Mouse (Mus musculus) neural tube, embryonic 13.5 days (tissue): ENCODE measurements around the gene Klhl20. TPM values are rescaled to one million over a fixed set of nuclear protein-coding genes. Genes with fewer than 3 reads are reported as not detected.

Experiments used
- ATAC-seq: fragments of 200-750 bp; cut with Nextera tagmentation; 2 replicates; pipeline ENCODE4 v1.8.0; 2017; ENCODE audit warnings: low read depth, mild to moderate bottlenecking, moderate TSS enrichment, moderate library complexity
- H3K27ac ChIP-seq: fragments of 300-500 bp; sonication (generic); replicated peaks from 2 replicates; pipeline ENCODE4 v1.5.1; 2015; ENCODE audit warnings: moderate library complexity, mild to moderate bottlenecking, inconsistent platforms
- H3K27me3 ChIP-seq: fragments of 300-500 bp; sonication (generic); 2 replicates; pipeline ENCODE4 v1.6.1; 2015; ENCODE audit warnings: mild to moderate bottlenecking, inconsistent platforms
- H3K36me3 ChIP-seq: fragments of 300-500 bp; sonication (generic); 2 replicates; pipeline ENCODE4 v1.6.1; 2015; ENCODE audit warnings: mild to moderate bottlenecking, inconsistent platforms
- H3K4me1 ChIP-seq: fragments of 300-500 bp; sonication (generic); replicated peaks from 2 replicates; pipeline ENCODE4 v1.6.1; 2015; ENCODE audit warnings: inconsistent platforms
- H3K4me2 ChIP-seq: fragments of 300-500 bp; sonication (generic); 2 replicates; pipeline ENCODE4 v1.6.1; 2015; ENCODE audit warnings: inconsistent platforms, mild to moderate bottlenecking, moderate library complexity
- H3K4me3 ChIP-seq: fragments of 300-500 bp; sonication (generic); 2 replicates; pipeline ENCODE4 v1.5.1; 2015; ENCODE audit warnings: mild to moderate bottlenecking, inconsistent platforms
- H3K9ac ChIP-seq: fragments of 300-500 bp; sonication (generic); 2 replicates; pipeline ENCODE4 v1.6.1; 2015; ENCODE audit warnings: moderate library complexity, mild to moderate bottlenecking, inconsistent platforms
- H3K9me3 ChIP-seq: fragments of 300-500 bp; sonication (generic); 2 replicates; pipeline ENCODE4 v1.6.1; 2016; ENCODE audit warnings: inconsistent platforms
- WGBS: fragments of 180-500 bp; shearing (Covaris S2); methylation state at CpG from one replicate; pipeline ENCODE4 v1.1.7; 2015; 5-methylcytosine and 5-hydroxymethylcytosine counted together
- polyA plus RNA-seq: library from polyadenylated mRNA; unstranded; fragments of >200 nt; fragmentation: Nextera tagmentation; extraction: Ambion mirVana; gene quantifications from 2 replicates; pipeline ENCODE4 v1.2.1, GENCODE M21; 2015

The Klhl20 gene
- polyA plus RNA-seq, 1 experiment from 2014 or later: 19.8 TPM

DNA sequence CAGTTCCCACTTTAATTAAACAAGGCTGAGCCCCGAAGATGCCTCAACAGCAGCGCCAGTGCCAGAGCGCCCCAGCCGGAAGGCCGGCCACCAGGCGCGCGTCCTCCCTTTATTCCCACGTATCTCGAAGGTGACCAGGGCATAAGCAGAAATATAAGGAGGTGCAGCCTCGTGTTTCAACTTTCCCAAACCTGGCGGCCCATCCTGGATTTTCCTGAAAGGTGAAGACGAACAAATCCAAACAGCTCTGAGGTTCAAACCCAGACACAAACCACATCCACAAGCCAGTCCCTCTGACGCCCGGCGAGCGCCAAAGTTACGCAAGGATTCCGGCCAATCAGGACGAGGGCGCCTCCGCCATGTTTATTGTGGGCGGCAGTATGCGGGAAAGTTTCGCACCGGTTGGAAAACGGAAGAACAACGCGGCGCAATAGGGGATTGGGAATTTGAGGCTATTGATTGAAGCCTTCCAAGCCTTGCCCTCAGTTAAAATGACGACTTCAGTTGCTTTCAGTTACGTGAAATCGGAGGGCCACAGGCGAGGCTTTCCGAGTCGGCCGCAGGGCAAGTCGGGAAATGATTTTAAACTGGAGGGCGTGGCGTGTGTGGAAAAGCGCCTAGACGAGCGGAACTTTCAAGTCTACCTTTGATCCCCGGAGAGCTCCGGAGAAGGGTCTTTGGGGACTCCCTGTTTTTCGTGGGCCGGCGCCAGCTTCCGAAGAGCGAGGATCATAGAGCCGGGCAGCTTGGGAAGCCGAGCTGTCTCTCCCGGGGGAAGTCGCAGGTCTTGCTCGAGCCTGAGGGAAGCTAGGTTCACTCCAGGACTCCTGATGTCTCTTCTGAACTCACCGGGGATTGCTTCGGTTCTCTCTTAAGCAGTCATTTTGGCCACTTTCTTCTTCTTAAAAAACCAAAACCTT lies 60.7 kb downstream of the Klhl20 start, which contains the start of the genes Dars2 and Cenpl:
Gene Dars2, minus strand, starts transcription at position 307 of the 920 bp plus-strand sequence.
Gene Cenpl, plus strand, starts transcription at position 362 of the 920 bp plus-strand sequence.
- Histone ChIP-seq H3K4me2 (peak within 1 kb of the TSS; percentile 80), H3K9ac (peak within 1 kb of the TSS; percentile 83), H3K27ac (peak within 1 kb of the TSS; percentile 75), H3K9me3 (no peaks in the 10 kb centered on the region), H3K4me3 (peak within 1 kb of the TSS; percentile 57), H3K36me3 (no peaks in the 10 kb centered on the region), H3K27me3 (no peaks in the 10 kb centered on the region), H3K4me1 (peaks cover 40% of the 10 kb centered on the region)
- WGBS: under 1% methylated on average over 57 of the region's 57 CpGs
- ATAC-seq: peak; percentile 99

DNA sequence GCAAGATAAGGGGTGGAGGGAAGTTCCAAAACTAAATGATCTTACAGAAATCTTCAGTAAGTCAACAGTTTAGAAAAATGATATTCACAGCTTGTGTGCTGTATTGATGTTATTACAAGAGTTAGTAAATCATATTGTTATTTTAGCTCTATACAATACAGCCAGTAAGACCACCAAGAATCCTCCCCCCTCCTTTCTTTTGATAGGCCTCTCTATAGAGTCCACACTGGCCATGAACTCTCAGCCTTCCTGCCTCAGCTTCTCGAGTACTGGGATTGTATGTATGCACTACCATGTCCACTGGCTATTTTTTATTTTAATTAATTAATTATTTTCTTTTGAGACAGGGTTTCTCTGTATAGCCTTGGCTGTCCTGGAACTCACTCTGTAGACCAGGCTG lies 68.0 kb downstream of the Klhl20 start:
- no peaks in the 10 kb centered on the region for H3K9me3 ChIP-seq
- peaks cover 28% of the 10 kb centered on the region for H3K36me3 ChIP-seq
- ATAC-seq: no peak
- H3K27me3 ChIP-seq: no peaks in the 10 kb centered on the region
- no peak overlapping the region for H3K4me3 ChIP-seq
- H3K27ac ChIP-seq: no peak overlapping the region
- no peak overlapping the region for H3K4me2 ChIP-seq
- WGBS: 88% methylated on average over 1 of the region's 1 CpGs
- no peaks in the 10 kb centered on the region for H3K4me1 ChIP-seq
- H3K9ac ChIP-seq: no peak overlapping the region

DNA sequence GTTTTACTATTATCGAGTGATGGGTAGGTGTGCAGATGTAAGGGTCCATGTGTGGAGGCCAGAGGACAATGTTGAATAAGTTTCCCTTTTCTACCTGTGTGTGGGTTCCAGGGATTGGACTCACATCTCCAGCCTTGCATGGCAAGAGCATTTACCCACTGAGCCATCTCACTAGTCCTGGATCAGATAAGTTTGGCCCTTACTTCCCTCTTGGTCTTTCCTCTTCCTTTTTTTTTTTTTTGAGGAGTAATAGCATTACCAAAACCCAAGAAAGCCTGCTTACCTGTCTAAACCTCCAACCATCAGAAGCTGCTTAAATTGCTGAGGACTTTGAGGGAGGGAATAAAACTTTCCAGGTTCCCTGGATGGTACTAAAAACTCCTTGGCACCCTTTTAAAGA lies 74.1 kb downstream of the Klhl20 start:
- WGBS: 95% methylated on average over 1 of the region's 1 CpGs
- Histone ChIP-seq H3K36me3 (peaks cover 60% of the 10 kb centered on the region), H3K4me3 (no peak overlapping the region), H3K4me1 (no peaks in the 10 kb centered on the region), H3K27me3 (no peaks in the 10 kb centered on the region), H3K4me2 (no peak overlapping the region), H3K9me3 (no peaks in the 10 kb centered on the region), H3K9ac (no peak overlapping the region), H3K27ac (no peak overlapping the region)
- ATAC-seq: no peak

DNA sequence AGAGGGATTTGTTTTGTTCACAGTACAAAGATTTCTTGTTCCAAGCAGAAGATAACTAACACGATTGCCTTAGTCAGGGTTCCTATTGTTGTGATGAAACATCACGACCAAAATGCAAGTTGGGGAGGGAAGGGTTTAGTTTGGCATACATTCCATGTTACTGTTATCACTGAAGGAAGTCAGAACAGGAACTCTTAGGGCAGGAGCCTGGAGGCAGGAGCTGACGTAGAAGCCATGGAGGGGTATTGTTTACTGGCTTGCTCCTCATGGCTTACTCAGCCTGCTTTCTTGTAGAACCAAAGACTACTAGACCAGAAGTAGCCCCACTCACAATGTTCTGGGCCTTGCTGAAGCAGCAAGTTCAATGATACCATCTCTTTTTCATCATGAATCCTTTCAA lies 84.3 kb downstream of the Klhl20 start:
- WGBS: 79% methylated on average over 3 of the region's 3 CpGs
- H3K27me3 ChIP-seq: no peaks in the 10 kb centered on the region
- ATAC-seq: no peak

DNA sequence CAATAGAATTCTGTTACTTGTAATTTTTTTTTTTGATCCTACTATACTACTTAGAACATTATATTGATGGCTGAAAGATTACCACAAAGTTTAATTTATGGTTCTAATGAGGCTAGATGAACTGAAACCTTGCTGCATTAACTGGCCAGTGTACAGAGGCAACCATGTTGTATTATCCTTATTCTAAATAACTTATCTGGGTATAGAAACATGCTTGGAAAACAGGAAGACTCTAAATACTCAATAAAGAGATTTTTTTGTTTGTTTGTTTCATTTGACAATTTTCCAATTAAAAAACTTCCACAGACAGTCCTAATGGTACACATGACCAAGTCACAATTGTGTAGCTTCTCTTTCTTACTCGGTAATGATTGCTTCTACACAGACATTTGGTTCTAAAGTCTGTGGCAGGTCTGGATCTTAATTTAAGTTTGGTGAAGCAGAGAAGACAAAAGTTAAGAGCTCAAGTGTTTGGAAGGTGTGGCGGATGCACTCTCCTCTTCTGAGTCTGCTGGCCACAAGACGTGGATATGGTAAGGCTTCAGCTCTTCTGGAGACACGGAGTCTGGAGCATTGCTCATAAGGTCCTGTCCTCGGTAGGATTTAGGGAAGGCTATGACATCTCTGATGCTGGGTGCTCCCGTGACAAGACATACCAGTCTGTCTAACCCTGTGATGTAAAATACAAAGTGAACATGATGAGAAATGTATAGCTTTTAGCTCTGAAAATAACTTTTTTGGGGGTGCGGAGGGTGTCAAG lies 89.9 kb downstream of the Klhl20 start:
- Histone ChIP-seq H3K4me2 (no peak overlapping the region), H3K4me1 (peaks cover 27% of the 10 kb centered on the region), H3K9ac (no peak overlapping the region), H3K27me3 (no peaks in the 10 kb centered on the region), H3K9me3 (no peaks in the 10 kb centered on the region), H3K27ac (no peak overlapping the region), H3K36me3 (peaks cover 78% of the 10 kb centered on the region), H3K4me3 (no peak overlapping the region)
- ATAC-seq: no peak
- 90% methylated on average over 7 of the region's 7 CpGs for WGBS

More for the DNA sequence above, 84.3 kb downstream of the Klhl20 start:
- Histone ChIP-seq H3K9me3 (no peaks in the 10 kb centered on the region), H3K4me1 (no peaks in the 10 kb centered on the region), H3K27ac (no peak overlapping the region), H3K9ac (no peak overlapping the region), H3K36me3 (peaks cover 79% of the 10 kb centered on the region), H3K4me2 (no peak overlapping the region), H3K4me3 (no peak overlapping the region)

DNA sequence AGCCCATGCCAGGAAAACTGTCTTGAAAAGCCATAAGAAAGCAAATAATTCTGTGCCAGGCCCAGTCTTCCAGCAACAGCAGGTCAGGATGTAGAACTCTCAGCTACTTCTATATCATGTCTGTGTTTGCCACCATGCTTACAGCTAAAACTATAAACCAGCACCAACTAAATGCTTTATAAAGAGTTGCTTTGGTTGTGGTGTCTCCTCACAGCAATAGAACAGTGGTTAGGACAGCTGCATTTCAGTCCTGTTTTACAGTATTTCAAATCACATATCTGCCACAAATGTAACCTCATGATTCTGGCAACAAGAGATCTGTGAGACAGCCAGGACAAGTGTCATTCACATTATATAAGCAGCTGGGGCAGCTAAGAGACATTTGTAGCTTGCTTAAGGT lies 90.5 kb downstream of the Klhl20 start:
- no peaks in the 10 kb centered on the region for H3K9me3 ChIP-seq
- no peak overlapping the region for H3K4me3 ChIP-seq
- no peak overlapping the region for H3K4me2 ChIP-seq
- no peak for ATAC-seq
- H3K36me3 ChIP-seq: peaks cover 75% of the 10 kb centered on the region
- H3K9ac ChIP-seq: no peak overlapping the region
- H3K27ac ChIP-seq: 0 out of 2 replicates have a peak overlapping the region, but pooled peaks have one; percentile 54
- no peaks in the 10 kb centered on the region for H3K27me3 ChIP-seq
- H3K4me1 ChIP-seq: peaks cover 32% of the 10 kb centered on the region

DNA sequence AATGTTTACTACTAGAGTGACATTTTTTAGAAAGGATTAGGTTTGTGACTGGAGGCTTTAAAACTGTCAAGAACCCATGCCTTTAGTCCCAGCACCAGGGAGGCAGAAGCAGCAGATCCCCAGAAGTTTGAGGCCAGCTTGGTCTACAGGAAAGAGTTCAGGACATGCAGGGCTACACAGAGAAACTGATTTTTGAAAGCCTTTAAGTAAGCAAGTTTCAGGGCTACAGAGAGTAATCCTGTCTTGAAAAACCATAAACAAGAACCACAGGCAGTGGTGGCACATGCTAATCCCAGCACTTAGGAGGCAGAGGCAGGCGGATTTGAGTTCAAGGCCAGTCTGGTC lies 90.9 kb downstream of the Klhl20 start:
- no peak for ATAC-seq
- H3K36me3 ChIP-seq: peaks cover 70% of the 10 kb centered on the region
- no peaks in the 10 kb centered on the region for H3K27me3 ChIP-seq
- no peaks in the 10 kb centered on the region for H3K9me3 ChIP-seq
- H3K4me2 ChIP-seq: no peak overlapping the region
- H3K9ac ChIP-seq: no peak overlapping the region
- WGBS: 65% methylated on average over 1 of the region's 1 CpGs
- H3K4me1 ChIP-seq: peaks cover 32% of the 10 kb centered on the region
- H3K27ac ChIP-seq: peak overlapping the region; percentile 54
- no peak overlapping the region for H3K4me3 ChIP-seq

DNA sequence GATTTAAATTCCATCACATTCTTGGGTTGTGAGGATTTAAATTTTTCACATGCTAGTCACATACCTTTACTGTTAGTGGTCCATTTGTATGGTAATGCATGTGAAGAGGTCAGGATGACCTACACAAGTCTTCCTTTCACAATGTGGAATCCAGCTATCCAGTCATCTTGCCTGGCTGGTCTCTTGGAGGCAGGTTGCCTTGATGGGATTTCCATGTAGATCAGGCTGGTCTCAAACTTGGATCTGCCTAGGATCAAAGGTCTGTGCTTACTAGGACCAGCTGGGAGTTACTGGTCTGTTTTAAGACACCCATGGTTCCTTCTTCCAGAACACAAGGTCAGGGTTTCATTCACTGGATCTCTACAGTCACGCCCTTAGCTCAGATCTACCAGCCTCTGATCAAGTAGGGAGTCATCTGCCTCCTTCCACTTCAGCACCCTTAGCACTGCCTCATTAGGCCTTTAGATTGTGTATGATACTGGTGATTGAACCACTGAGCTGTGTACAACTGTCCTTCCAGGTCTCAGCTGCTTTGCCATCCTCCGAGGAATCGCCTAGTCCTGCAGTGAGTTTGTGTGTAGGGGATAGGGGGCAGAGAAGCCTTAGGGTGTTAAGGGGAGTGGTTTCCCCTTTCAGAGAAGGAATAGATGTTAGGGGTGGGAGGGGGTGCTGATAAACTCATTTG lies 91.4 kb downstream of the Klhl20 start:
- H3K4me3 ChIP-seq: no peak overlapping the region
- no peak overlapping the region for H3K4me2 ChIP-seq
- no peak overlapping the region for H3K9ac ChIP-seq
- H3K4me1 ChIP-seq: peaks cover 32% of the 10 kb centered on the region
- WGBS: 13% methylated on average over 3 of the region's 3 CpGs
- no peaks in the 10 kb centered on the region for H3K27me3 ChIP-seq
- H3K27ac ChIP-seq: peak overlapping the region; percentile 54
- H3K9me3 ChIP-seq: no peaks in the 10 kb centered on the region
- ATAC-seq: no peak
- peaks cover 65% of the 10 kb centered on the region for H3K36me3 ChIP-seq

DNA sequence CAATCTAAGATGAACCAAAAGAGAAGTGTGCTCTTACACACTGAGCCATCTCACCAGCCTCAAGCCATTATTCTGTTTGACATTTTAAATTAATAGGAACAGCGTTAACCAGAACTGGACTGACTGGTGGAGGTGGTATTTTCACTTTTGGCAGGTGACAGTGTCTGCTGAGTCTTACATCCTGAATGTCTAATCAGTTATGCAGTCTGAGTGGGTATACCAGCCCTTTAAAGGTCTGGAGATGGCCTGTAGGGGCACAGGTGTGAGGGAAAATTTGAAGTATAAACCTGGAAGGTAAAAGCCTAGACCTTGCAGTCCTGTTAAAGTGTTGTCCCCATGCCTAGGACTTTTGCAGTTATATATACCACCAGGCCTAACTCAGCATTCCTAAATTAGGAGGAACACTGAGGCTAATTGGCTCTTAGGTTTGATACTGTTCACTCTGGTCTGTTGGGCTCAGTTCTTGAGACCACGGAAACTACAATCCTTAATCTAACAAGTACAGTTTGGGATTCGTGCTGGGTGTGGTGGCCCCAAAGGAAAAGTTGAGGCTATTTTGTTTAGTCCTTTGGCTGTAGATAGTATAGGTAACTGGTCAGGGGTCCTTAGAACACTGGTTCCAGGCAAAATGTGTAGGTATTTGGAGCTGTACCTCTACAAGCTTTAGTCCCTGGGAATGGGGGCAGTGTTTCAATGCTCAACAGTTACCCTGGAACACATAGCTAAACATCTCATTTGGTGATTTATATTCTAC lies 92.2 kb downstream of the Klhl20 start:
- Histone ChIP-seq H3K4me3 (no peak overlapping the region), H3K9ac (no peak overlapping the region), H3K36me3 (peaks cover 58% of the 10 kb centered on the region), H3K27me3 (no peaks in the 10 kb centered on the region), H3K4me1 (peaks cover 32% of the 10 kb centered on the region), H3K27ac (0 out of 2 replicates have a peak overlapping the region, but pooled peaks have one; percentile 28), H3K4me2 (no peak overlapping the region), H3K9me3 (no peaks in the 10 kb centered on the region)
- no peak for ATAC-seq
- 4% methylated on average over 3 of the region's 3 CpGs for WGBS
